Mouse (Mus musculus): ENCODE data around the gene Vps13d.

Vps13d gene

GRCm38 (mm10) chr4:145150345-145151102 lies 44.3 kb downstream of the Vps13d start:
- no peak for DNase-seq (ENCODE audit: low spot score in 2 of 2)

- no peak for DNase-seq (ENCODE audit: low spot score in 2 of 2)
These were observed 47.5 kb downstream of the Vps13d start for GRCm38 (mm10) chr4:145147006-145147961.

- DNase-seq (ENCODE audit: low spot score in 2 of 2): no peak
These were observed 51.3 kb downstream of the Vps13d start for GRCm38 (mm10) chr4:145143533-145143932.

- DNase-seq (ENCODE audit: low spot score in 2 of 2): no peak
These were observed 58.1 kb downstream of the Vps13d start for GRCm38 (mm10) chr4:145136705-145137104.

GRCm38 (mm10) chr4:145135473-145135872 lies 59.3 kb downstream of the Vps13d start:
- DNase-seq (ENCODE audit: low spot score in 2 of 2): no peak

GRCm38 (mm10) chr4:145130772-145131171 lies 64.0 kb downstream of the Vps13d start:
- DNase-seq (ENCODE audit: low spot score in 2 of 2): no peak

- peak; percentile 34 to 66 for DNase-seq (ENCODE audit: low spot score in 2 of 2)
These were observed 64.8 kb downstream of the Vps13d start for GRCm38 (mm10) chr4:145129956-145130548.

GRCm38 (mm10) chr4:145125463-145126220 lies 69.2 kb downstream of the Vps13d start:
- no peak for DNase-seq (ENCODE audit: low spot score in 2 of 2)

GRCm38 (mm10) chr4:145124419-145124818 lies 70.4 kb downstream of the Vps13d start:
- DNase-seq (ENCODE audit: low spot score in 2 of 2): no peak

GRCm38 (mm10) chr4:145111641-145112040 lies 83.2 kb downstream of the Vps13d start:
- no peak for DNase-seq (ENCODE audit: low spot score in 2 of 2)

GRCm38 (mm10) chr4:145110736-145111135 lies 84.1 kb downstream of the Vps13d start:
- no peak for DNase-seq (ENCODE audit: low spot score in 2 of 2)

GRCm38 (mm10) chr4:145106796-145107195 lies 88.0 kb downstream of the Vps13d start:
- DNase-seq (ENCODE audit: low spot score in 2 of 2): no peak

GRCm38 (mm10) chr4:145105319-145105718 lies 89.5 kb downstream of the Vps13d start:
- no peak for DNase-seq (ENCODE audit: low spot score in 2 of 2)

- DNase-seq (ENCODE audit: low spot score in 2 of 2): no peak
These were observed 89.9 kb downstream of the Vps13d start for GRCm38 (mm10) chr4:145104917-145105316.

- no peak for DNase-seq (ENCODE audit: low spot score in 2 of 2)
These were observed 91.2 kb downstream of the Vps13d start for GRCm38 (mm10) chr4:145103617-145104016.

GRCm38 (mm10) chr4:145101823-145102718 lies 92.7 kb downstream of the Vps13d start:
- no peak for DNase-seq (ENCODE audit: low spot score in 2 of 2)

- DNase-seq (ENCODE audit: low spot score in 2 of 2): no peak
These were observed 95.0 kb downstream of the Vps13d start for GRCm38 (mm10) chr4:145099853-145100252.

GRCm38 (mm10) chr4:145099344-145099743 lies 95.5 kb downstream of the Vps13d start:
- DNase-seq (ENCODE audit: low spot score in 2 of 2): no peak

GRCm38 (mm10) chr4:145097974-145098373 lies 96.8 kb downstream of the Vps13d start:
- no peak for DNase-seq (ENCODE audit: low spot score in 2 of 2)

- no peak for DNase-seq (ENCODE audit: low spot score in 2 of 2)
These were observed 98.2 kb downstream of the Vps13d start for GRCm38 (mm10) chr4:145096481-145097039.

All from urinary bladder, postnatal 4 days (tissue).